Mouse (Mus musculus) liver, postnatal 0 days (tissue): ENCODE measurements around the gene Pard3b.

Source experiments
- CTCF ChIP-seq: sonication (generic); IDR thresholded peaks from 2 replicates; pipeline ENCODE4 v1.5.1; 2016; ENCODE audit warnings: antibody characterized with exemption, low read depth
- EP300 ChIP-seq: IDR thresholded peaks from 2 replicates; pipeline ENCODE4 v1.6.1; 2016; ENCODE audit warnings: antibody characterized with exemption, low read depth, mild to moderate bottlenecking

DNA sequence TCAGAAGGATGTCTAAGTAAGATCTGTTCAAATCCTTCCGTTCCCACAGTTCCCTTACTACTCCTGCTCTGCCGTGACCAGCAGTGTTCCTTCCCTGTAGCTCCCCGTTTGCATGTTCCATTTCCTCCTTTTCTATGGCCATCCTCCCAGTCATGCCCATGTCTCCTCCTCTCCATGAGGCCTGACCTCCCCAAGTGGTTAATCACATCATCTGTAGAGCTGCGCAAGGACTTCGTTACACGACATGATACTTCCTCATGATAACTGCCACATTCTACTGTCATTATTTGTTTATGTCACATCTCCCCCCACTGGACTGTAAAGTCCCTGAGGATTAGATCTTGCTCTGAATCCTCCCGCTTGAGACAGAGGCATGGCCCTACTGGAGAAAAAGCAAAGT is 882.7 kb downstream of the Pard3b start:
- TF ChIP-seq CTCF = no peak
- no peak for TF ChIP-seq EP300
